Mouse (Mus musculus) induced T-regulatory cell, adult 2 months (primary cell): Measurements from ENCODE around the gene Cacna2d3.

Experiments
- DNase-seq: peaks from one replicate; pipeline ENCODE4 v3.0.0-alpha.2; 2012; ENCODE audit warnings: low read depth

Gene Cacna2d3

GRCm38 (mm10) chr14:29159803-29160202 lies 561.9 kb downstream of the Cacna2d3 start:
- DNase-seq: no peak

- no peak for DNase-seq
Measured at GRCm38 (mm10) chr14:29157096-29157495, 564.6 kb downstream of the Cacna2d3 start.

GRCm38 (mm10) chr14:29144184-29144583 lies 577.5 kb downstream of the Cacna2d3 start:
- no peak for DNase-seq

GRCm38 (mm10) chr14:29137614-29138013 lies 584.0 kb downstream of the Cacna2d3 start:
- DNase-seq: no peak

DNA sequence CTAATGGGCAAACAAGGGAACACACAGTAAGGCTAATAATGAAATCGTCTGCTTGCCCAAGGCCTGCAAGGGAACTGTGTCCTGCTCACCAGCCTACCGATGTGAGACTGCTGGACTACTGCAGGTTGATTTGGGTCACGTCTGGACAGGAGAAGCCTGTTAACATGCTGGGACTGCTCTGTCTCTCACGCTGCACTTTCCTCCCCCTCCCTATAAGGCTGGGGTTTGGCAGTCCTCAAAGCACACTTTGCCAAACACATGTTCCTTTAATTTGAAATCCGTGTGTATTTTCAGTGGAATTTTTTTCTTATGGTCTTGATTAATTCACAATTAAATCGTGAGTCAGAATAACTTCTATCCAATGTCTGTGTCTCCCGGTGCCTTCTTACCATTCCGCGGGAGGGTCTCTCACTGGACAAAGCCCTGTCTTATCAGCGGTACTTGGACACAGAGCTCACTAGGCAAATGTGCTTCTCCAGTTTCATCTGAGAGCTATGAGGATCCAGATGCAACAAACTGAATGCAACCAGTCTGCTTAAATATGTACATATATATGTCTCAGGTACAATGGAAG lies 584.6 kb downstream of the Cacna2d3 start:
- no peak for DNase-seq

DNA sequence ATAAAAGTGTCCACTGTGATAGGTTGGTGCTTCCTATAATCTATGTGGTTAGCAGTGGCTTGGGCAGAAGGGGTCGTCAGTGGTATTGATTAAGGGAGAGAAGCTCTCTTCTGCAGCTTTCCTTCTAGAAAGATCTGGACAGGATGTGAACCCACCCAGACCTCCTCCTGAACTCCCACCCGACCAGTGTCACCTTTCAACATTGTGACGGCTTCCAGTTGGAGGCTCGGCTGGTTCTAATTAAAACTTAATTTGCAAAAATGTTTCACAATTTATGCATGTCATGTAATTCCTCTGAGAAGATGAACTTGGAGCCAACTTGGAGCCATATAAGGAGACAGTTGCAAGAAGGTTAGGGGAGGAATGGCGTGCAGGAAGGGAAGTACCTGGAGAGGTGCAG lies 586.8 kb downstream of the Cacna2d3 start:
- no peak for DNase-seq

- no peak for DNase-seq
Measured at GRCm38 (mm10) chr14:29130511-29130910, 591.2 kb downstream of the Cacna2d3 start.

GRCm38 (mm10) chr14:29123886-29124285 lies 597.8 kb downstream of the Cacna2d3 start:
- no peak for DNase-seq

DNA sequence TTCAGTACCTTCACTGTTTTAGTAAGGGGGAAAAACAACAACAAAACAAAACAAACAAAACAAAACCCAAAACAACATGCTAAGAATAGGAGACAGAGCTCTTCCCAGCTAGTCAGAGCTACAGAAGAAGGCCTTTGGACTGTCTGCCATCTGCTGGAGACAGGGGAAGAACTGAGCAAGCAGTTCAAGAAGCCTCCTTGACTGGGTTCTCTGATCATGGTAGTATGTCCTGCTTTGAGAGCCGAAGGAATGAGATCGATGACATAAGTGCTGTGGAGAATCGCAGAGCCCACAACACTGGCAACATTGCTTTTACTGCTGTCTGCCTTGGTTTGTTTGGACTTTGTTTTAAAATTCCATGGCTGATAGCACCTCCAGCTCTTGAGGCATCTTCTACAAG lies 598.9 kb downstream of the Cacna2d3 start:
- DNase-seq: no peak

GRCm38 (mm10) chr14:29113852-29114450 lies 607.7 kb downstream of the Cacna2d3 start:
- no peak for DNase-seq

GRCm38 (mm10) chr14:29111666-29112065 lies 610.0 kb downstream of the Cacna2d3 start:
- DNase-seq: no peak

GRCm38 (mm10) chr14:29110351-29111091 lies 611.1 kb downstream of the Cacna2d3 start:
- DNase-seq: peak; percentile 39

GRCm38 (mm10) chr14:29107464-29107863 lies 614.2 kb downstream of the Cacna2d3 start:
- DNase-seq: no peak

- DNase-seq: no peak
Measured at GRCm38 (mm10) chr14:29097776-29098175, 623.9 kb downstream of the Cacna2d3 start.

GRCm38 (mm10) chr14:29095431-29095830 lies 626.2 kb downstream of the Cacna2d3 start:
- no peak for DNase-seq

- no peak for DNase-seq
Measured at GRCm38 (mm10) chr14:29090074-29090473, 631.6 kb downstream of the Cacna2d3 start.

- no peak for DNase-seq
Measured at GRCm38 (mm10) chr14:29086528-29086927, 635.1 kb downstream of the Cacna2d3 start.

GRCm38 (mm10) chr14:29085493-29086159 lies 636.0 kb downstream of the Cacna2d3 start:
- DNase-seq: no peak

GRCm38 (mm10) chr14:29082171-29082570 lies 639.5 kb downstream of the Cacna2d3 start:
- no peak for DNase-seq

- DNase-seq: no peak
Measured at GRCm38 (mm10) chr14:29080630-29081029, 641.0 kb downstream of the Cacna2d3 start.

DNA sequence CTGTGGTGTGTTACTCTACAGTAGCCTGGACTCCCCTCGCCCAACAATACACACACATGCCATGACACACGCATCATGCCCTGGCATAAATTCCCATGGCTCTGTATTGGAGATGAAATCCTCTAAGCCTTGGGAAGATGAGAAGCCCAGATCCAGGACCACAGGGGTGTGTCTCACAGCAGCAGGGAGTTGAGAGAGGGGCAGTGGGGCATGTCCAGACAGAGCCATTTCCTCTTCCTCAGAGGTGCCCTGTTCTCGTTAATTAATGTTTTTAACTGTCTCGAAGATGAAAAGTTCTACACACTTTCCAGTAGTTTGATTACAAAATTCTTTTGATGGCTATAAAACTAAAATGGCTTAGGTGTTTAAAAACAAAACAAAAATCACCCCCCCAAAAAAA lies 641.4 kb downstream of the Cacna2d3 start:
- DNase-seq: no peak

DNA sequence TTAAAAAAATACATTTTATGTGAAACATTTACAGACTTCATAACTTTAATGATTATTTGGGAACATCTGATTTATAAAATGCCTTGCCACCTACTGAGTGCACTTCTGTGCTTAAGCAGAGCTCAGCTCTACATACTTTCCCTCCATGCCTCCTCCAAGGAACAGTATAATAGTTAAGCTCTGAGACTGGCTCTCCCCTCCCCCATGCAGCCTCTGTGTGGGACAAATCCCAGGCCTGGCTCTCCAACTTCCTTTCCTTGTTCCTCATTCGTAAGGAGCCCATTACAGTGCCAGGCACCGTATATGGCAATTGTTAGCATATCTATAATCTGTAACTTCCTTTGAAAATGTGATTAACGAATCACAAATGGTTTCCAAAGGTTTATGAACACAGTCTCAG lies 644.2 kb downstream of the Cacna2d3 start:
- DNase-seq: no peak

GRCm38 (mm10) chr14:29073747-29074146 lies 647.9 kb downstream of the Cacna2d3 start:
- no peak for DNase-seq
